Mouse (Mus musculus) hindbrain, embryonic 16.5 days (tissue): Measurements from ENCODE around the gene Tom1l2. TPM values are rescaled to one million over a fixed set of nuclear protein-coding genes. Genes with fewer than 3 reads are reported as not detected.

ENCODE experiments used
- ATAC-seq: fragments of 200-750 bp; cut with Nextera tagmentation; 2 replicates; pipeline ENCODE4 v1.8.0; 2017; ENCODE audit warnings: moderate TSS enrichment, moderate library complexity
- H3K27ac ChIP-seq: fragments of 300-500 bp; sonication (generic); 2 replicates; pipeline ENCODE4 v1.5.1; 2014; ENCODE audit warnings: low read depth, mild to moderate bottlenecking, control low read depth, low read length, moderate library complexity
- H3K27me3 ChIP-seq: fragments of 300-500 bp; sonication (generic); replicated peaks from 2 replicates; pipeline ENCODE4 v1.6.1; 2014; ENCODE audit warnings: low read length; ENCODE audit not compliant: control insufficient read depth, insufficient read depth
- H3K36me3 ChIP-seq: fragments of 300-500 bp; sonication (generic); 2 replicates; pipeline ENCODE4 v1.6.1; 2014; ENCODE audit warnings: mild to moderate bottlenecking, low read length, moderate library complexity, mixed read lengths; ENCODE audit not compliant: control insufficient read depth, insufficient read depth
- H3K4me1 ChIP-seq: fragments of 300-500 bp; sonication (generic); 2 replicates; pipeline ENCODE4 v1.6.1; 2014; ENCODE audit warnings: low read depth, low read length; ENCODE audit not compliant: control insufficient read depth, insufficient read depth
- H3K4me2 ChIP-seq: fragments of 300-500 bp; sonication (generic); 2 replicates; pipeline ENCODE4 v1.6.1; 2014; ENCODE audit warnings: mild to moderate bottlenecking, low read length, control low read depth, moderate library complexity
- H3K4me3 ChIP-seq: fragments of 300-500 bp; sonication (generic); 2 replicates; pipeline ENCODE4 v1.5.1; 2014; ENCODE audit warnings: mild to moderate bottlenecking, low read length, control low read depth, moderate library complexity
- H3K9ac ChIP-seq: fragments of 300-500 bp; sonication (generic); 2 replicates; pipeline ENCODE4 v1.6.1; 2014; ENCODE audit warnings: low read depth, mild to moderate bottlenecking, control low read depth, low read length, moderate library complexity
- H3K9me3 ChIP-seq: fragments of 300-500 bp; sonication (generic); 2 replicates; pipeline ENCODE4 v1.6.1; 2014; ENCODE audit warnings: mild to moderate bottlenecking, low read length, moderate library complexity; ENCODE audit not compliant: control insufficient read depth
- WGBS: fragments of 180-500 bp; shearing (Covaris S2); extraction: QIAGEN DNeasy Blood & Tissue Kit; methylation state at CpG from one replicate; pipeline ENCODE4 v1.1.7; 2014; 5-methylcytosine and 5-hydroxymethylcytosine counted together
- polyA plus RNA-seq: library from polyadenylated mRNA; unstranded; fragments of >200 nt; fragmentation: Nextera tagmentation; extraction: Ambion mirVana; gene quantifications from 2 replicates; pipeline ENCODE4 v1.2.1, GENCODE M21; 2015

The Tom1l2 gene
- polyA plus RNA-seq, 1 experiment from 2014 or later: 69.2 TPM

- Histone ChIP-seq H3K9ac (no peak overlapping the region), H3K9me3 (no peaks in the 10 kb centered on the region), H3K27ac (no peak overlapping the region), H3K4me1 (peaks cover under 1% of the 10 kb centered on the region), H3K4me2 (no peak overlapping the region), H3K4me3 (no peak overlapping the region), H3K27me3 (no peaks in the 10 kb centered on the region), H3K36me3 (no peaks in the 10 kb centered on the region)
- ATAC-seq: no peak
- 42% methylated on average over 1 of the region's 1 CpGs for WGBS
These were observed 4.4 kb upstream of the Tom1l2 start for GRCm38 (mm10) chr11:60357116-60357515.

GRCm38 (mm10) chr11:60355952-60356351 is 3.2 kb upstream of the Tom1l2 start:
- H3K9ac ChIP-seq: no peak overlapping the region
- peaks cover 12% of the 10 kb centered on the region for H3K4me1 ChIP-seq
- no peak overlapping the region for H3K27ac ChIP-seq
- no peak for ATAC-seq
- WGBS: 86% methylated on average over 2 of the region's 2 CpGs
- H3K27me3 ChIP-seq: no peaks in the 10 kb centered on the region
- no peak overlapping the region for H3K4me3 ChIP-seq
- H3K36me3 ChIP-seq: no peaks in the 10 kb centered on the region
- no peak overlapping the region for H3K4me2 ChIP-seq
- H3K9me3 ChIP-seq: no peaks in the 10 kb centered on the region

DNA sequence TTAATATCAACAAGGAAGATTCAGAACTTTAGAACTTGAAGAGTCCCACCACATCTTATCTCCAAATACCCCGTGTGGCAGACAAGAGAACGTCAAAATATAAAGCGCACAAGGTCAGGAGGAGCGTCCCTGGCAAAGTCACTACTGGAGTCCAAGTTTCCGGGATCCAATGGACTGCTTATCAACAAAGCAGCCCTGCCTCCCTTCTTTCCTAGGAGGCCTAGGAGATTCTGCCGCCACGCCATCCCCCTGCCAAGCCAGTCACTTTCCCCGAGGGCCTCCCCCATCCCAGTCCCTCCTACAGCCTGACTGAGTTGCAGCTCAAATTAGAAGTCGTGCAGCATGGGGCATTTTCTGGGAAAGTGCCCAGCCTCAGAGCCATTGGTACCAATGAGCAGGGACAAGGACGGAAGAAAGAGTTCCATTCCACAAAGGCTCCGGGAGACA is 757 bp downstream of the Tom1l2 start:
- peak overlapping the region; percentile 78 for H3K27ac ChIP-seq
- no peak for ATAC-seq

DNA sequence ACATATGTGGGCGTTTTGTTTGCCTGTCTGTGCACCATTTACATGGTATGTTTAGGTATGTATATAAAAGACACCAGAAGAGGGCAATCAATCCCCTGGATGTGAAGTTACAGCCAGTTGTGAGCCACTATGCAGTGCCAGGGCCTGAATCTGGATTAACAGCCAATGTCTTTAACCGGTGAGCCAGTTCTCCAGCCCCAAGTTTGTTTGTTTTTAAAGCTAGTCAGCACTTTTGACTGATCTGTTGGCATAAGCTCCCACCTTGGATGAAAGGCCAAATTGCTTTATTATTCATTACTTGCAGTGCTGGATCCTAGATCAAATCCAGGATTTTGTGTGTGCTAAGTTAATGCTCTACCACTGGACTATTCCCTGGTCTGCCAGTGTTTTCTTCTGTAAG is 1.3 kb downstream of the Tom1l2 start:
- Histone ChIP-seq H3K9ac (no peak overlapping the region), H3K9me3 (no peaks in the 10 kb centered on the region), H3K27me3 (no peaks in the 10 kb centered on the region), H3K4me2 (peak overlapping the region; percentile 97), H3K4me3 (peak overlapping the region; percentile 55), H3K36me3 (no peaks in the 10 kb centered on the region), H3K27ac (peak overlapping the region; percentile 78; the same call in 1 of the 2 replicates), H3K4me1 (peaks cover 13% of the 10 kb centered on the region)
- no peak for ATAC-seq
- 66% methylated on average over 2 of the region's 2 CpGs for WGBS

More for the DNA sequence above, 757 bp downstream of the Tom1l2 start:
- peak overlapping the region; percentile 68 for H3K9ac ChIP-seq
- no peaks in the 10 kb centered on the region for H3K9me3 ChIP-seq
- H3K4me3 ChIP-seq: peak overlapping the region; percentile 55
- no peaks in the 10 kb centered on the region for H3K27me3 ChIP-seq
- peak overlapping the region; percentile 97 for H3K4me2 ChIP-seq
- H3K4me1 ChIP-seq: peaks cover 13% of the 10 kb centered on the region
- no peaks in the 10 kb centered on the region for H3K36me3 ChIP-seq
- WGBS: 19% methylated on average over 11 of the region's 11 CpGs

GRCm38 (mm10) chr11:60346537-60346936 is 6.2 kb downstream of the Tom1l2 start:
- no peak overlapping the region for H3K4me2 ChIP-seq
- H3K4me1 ChIP-seq: peaks cover 6% of the 10 kb centered on the region
- ATAC-seq: no peak
- H3K9me3 ChIP-seq: no peaks in the 10 kb centered on the region
- 48% methylated on average over 4 of the region's 4 CpGs for WGBS
- H3K9ac ChIP-seq: no peak overlapping the region
- no peak overlapping the region for H3K27ac ChIP-seq
- H3K4me3 ChIP-seq: no peak overlapping the region
- no peaks in the 10 kb centered on the region for H3K36me3 ChIP-seq
- no peaks in the 10 kb centered on the region for H3K27me3 ChIP-seq

DNA sequence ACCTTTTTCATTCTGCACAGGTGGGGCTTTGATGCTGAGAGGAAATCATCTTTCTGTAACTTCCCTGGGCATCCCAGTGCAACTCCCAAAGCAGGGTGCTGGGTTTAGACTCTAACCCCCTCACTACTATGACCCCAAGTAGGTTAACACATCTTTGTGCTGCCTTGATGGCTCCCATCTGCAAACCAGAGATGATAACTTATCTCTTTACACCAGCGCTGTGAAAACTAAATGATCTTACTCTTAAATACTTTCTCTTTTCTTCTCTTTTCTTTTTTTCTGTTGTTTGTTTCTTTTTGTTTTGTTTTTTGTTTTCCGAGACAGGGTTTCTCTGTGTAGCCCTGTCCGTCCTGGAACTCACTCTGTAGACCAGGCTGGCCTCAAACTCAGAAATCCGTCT is 6.8 kb downstream of the Tom1l2 start:
- no peak for ATAC-seq
- Histone ChIP-seq H3K4me3 (no peak overlapping the region), H3K36me3 (no peaks in the 10 kb centered on the region), H3K4me2 (no peak overlapping the region), H3K9ac (no peak overlapping the region), H3K4me1 (no peaks in the 10 kb centered on the region; the same call in 1 of the 2 replicates), H3K9me3 (no peaks in the 10 kb centered on the region), H3K27me3 (no peaks in the 10 kb centered on the region), H3K27ac (no peak overlapping the region)
- WGBS: 85% methylated on average over 4 of the region's 4 CpGs

- ATAC-seq: no peak
- H3K9ac ChIP-seq: no peak overlapping the region
- no peak overlapping the region for H3K27ac ChIP-seq
- no peak overlapping the region for H3K4me3 ChIP-seq
- H3K9me3 ChIP-seq: no peaks in the 10 kb centered on the region
- no peaks in the 10 kb centered on the region for H3K27me3 ChIP-seq
- 93% methylated on average over 12 of the region's 12 CpGs for WGBS
- 0 out of 2 replicates have a peak, but pooled peaks cover 3% of the 10 kb centered on the region for H3K36me3 ChIP-seq
- no peak overlapping the region for H3K4me2 ChIP-seq
- no peaks in the 10 kb centered on the region for H3K4me1 ChIP-seq
These were observed 13.3 kb downstream of the Tom1l2 start for GRCm38 (mm10) chr11:60339361-60339760.

DNA sequence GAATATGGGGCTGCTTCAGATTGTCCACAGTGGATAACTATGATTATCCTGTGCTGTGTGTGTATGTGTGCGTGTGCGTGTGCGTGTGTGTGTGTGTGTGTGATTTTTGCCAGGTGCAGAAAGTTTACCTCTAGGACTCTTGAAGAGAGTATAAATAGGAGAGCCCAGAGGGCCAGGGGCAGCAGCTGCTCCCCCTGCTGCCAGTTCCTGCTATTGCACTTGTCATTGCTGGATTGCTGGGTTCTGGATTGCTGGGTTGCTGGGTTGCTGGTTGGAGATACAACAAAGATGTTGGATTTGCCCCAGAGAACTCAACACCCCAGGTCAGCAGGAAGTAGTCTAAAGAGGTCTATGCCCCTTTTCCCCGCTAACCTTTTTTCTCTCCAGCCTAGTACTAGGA is 14.4 kb downstream of the Tom1l2 start:
- H3K36me3 ChIP-seq: 0 out of 2 replicates have a peak, but pooled peaks cover 3% of the 10 kb centered on the region
- no peak overlapping the region for H3K4me3 ChIP-seq
- H3K9me3 ChIP-seq: no peaks in the 10 kb centered on the region
- peaks cover 8% of the 10 kb centered on the region for H3K4me1 ChIP-seq
- 77% methylated on average over 4 of the region's 4 CpGs for WGBS
- no peaks in the 10 kb centered on the region for H3K27me3 ChIP-seq
- ATAC-seq: no peak
- H3K9ac ChIP-seq: no peak overlapping the region
- no peak overlapping the region for H3K4me2 ChIP-seq
- no peak overlapping the region for H3K27ac ChIP-seq

DNA sequence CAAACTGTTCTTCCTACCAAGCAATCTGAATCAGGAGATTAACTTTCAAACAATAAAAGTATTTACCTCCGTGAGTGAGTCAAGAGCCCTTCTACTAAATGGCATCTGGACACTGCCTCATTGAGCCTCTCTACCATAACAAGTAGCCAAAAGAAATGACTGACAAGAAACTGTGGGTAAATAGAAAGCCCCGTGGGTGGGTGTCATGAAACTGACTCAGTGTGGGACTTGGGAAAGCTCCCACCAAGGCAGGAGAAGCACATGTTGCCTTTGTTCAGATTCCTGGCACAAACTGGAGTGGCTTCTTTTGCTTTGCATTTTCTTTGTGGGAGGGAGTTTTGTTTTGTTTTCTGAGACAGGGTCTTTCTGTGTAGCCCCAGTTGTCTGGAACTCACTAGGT is 16.9 kb downstream of the Tom1l2 start:
- Histone ChIP-seq H3K27ac (no peak overlapping the region), H3K9me3 (no peaks in the 10 kb centered on the region), H3K4me2 (no peak overlapping the region), H3K27me3 (no peaks in the 10 kb centered on the region), H3K36me3 (0 out of 2 replicates have a peak, but pooled peaks cover 3% of the 10 kb centered on the region), H3K4me1 (peaks cover 8% of the 10 kb centered on the region), H3K4me3 (no peak overlapping the region), H3K9ac (no peak overlapping the region)
- 52% methylated on average over 2 of the region's 2 CpGs for whole genome bisulfite sequencing
- no peak for ATAC-seq

DNA sequence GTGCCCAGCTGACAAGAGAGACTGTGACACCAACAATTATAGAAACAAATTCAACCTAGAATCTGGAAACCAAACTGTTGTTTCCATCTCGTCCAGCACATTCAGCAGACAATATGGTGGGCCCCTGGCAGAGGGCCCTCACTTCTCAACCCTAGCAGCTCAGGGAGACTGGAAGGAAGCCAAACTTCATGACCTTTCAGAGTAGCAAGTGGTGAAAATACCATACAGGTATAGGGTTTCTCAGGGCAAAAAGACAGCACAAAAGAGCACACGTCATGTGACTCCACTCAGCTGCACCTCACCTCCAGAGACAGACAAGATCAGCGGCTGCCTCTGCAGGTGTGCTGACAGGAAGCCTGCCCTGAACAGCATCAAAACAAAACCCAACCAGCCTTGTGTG is 18.6 kb downstream of the Tom1l2 start:
- Histone ChIP-seq H3K36me3 (0 out of 2 replicates have a peak, but pooled peaks cover 3% of the 10 kb centered on the region), H3K4me2 (no peak overlapping the region), H3K4me3 (no peak overlapping the region), H3K4me1 (peaks cover 8% of the 10 kb centered on the region), H3K9ac (no peak overlapping the region), H3K27ac (no peak overlapping the region), H3K27me3 (no peaks in the 10 kb centered on the region), H3K9me3 (no peaks in the 10 kb centered on the region)
- WGBS: 64% methylated on average over 3 of the region's 3 CpGs
- no peak for ATAC-seq
